Mouse (Mus musculus) myocyte (in vitro differentiated cells): Measurements from ENCODE around the gene Ppp1cb. TPM values are rescaled to one million over a fixed set of nuclear protein-coding genes. Genes with fewer than 3 reads are reported as not detected.
"Not testable (repeated sequence)": the region's sequence is repeated elsewhere in the genome, so short reads cannot be mapped to it uniquely, and the experiment has no call there.

Experiments
- H3K27me3 ChIP-seq: one replicate; pipeline ENCODE4 v1.6.1; 2011; ENCODE audit not compliant: control insufficient read depth, insufficient read depth, insufficient read length
- H3K36me3 ChIP-seq: one replicate; pipeline ENCODE4 v1.6.1; 2011; ENCODE audit not compliant: control insufficient read depth, insufficient read depth
- H3K4me2 ChIP-seq: one replicate; pipeline ENCODE4 v1.6.1; 2011; ENCODE audit warnings: low read depth, control low read depth
- H3K4me3 ChIP-seq: one replicate; pipeline ENCODE4 v1.5.1; 2011; ENCODE audit warnings: mild to moderate bottlenecking, control low read depth, moderate library complexity
- H3K79me2 ChIP-seq: one replicate; pipeline ENCODE4 v1.6.1; 2011; ENCODE audit not compliant: control insufficient read depth, insufficient read depth
- H3ac ChIP-seq: one replicate; pipeline ENCODE4 v1.6.1; 2011; ENCODE audit not compliant: control insufficient read depth, insufficient read length
- CEBPB ChIP-seq: IDR thresholded peaks from 2 replicates; pipeline ENCODE4 v1.6.1; 2011; ENCODE audit warnings: mild to moderate bottlenecking, moderate library complexity; ENCODE audit not compliant: poor library complexity, insufficient read depth, severe bottlenecking
- E2F4 ChIP-seq: IDR thresholded peaks from one replicate; pipeline ENCODE4 v1.6.1; 2011; ENCODE audit warnings: mild to moderate bottlenecking, control low read depth, moderate library complexity; ENCODE audit not compliant: insufficient read depth
- MAX ChIP-seq: IDR thresholded peaks from one replicate; pipeline ENCODE4 v1.6.1; 2011; ENCODE audit warnings: low read depth, mild to moderate bottlenecking, control low read depth
- MYOD1 ChIP-seq, 3 experiments: IDR thresholded peaks; one replicate each; pipeline ENCODE4 v1.6.1; 2011; ENCODE audit warnings: control low read depth in 2 of 3, low read depth in 2 of 3, mild to moderate bottlenecking in 2 of 3, moderate library complexity in 1 of 3; ENCODE audit not compliant: insufficient read length in 2 of 3, control insufficient read depth in 1 of 3
- MYOG ChIP-seq, 3 experiments: IDR thresholded peaks; one replicate each; pipeline ENCODE4 v1.6.1; 2011; ENCODE audit warnings: control low read depth in 2 of 3, low read depth in 2 of 3, mild to moderate bottlenecking in 2 of 3; ENCODE audit not compliant: insufficient read length in 2 of 3, control insufficient read depth in 1 of 3, insufficient read depth in 1 of 3
- POLR2A ChIP-seq: IDR thresholded peaks from one replicate; pipeline ENCODE4 v1.6.1; 2011; ENCODE audit warnings: low read depth, mild to moderate bottlenecking, control low read depth, moderate library complexity; ENCODE audit not compliant: insufficient read length
- POLR2AphosphoS2 ChIP-seq: IDR thresholded peaks from one replicate; pipeline ENCODE4 v1.6.1; 2011; ENCODE audit warnings: low read depth, control low read depth; ENCODE audit not compliant: insufficient read length
- REST ChIP-seq: IDR thresholded peaks from one replicate; pipeline ENCODE4 v1.6.1; 2011; ENCODE audit warnings: mild to moderate bottlenecking, control low read depth, moderate library complexity; ENCODE audit not compliant: insufficient read depth, insufficient read length
- SRF ChIP-seq: IDR thresholded peaks from one replicate; pipeline ENCODE4 v1.6.1; 2011; ENCODE audit warnings: low read depth; ENCODE audit not compliant: control insufficient read depth, insufficient read length
- TCF12 ChIP-seq: IDR thresholded peaks from one replicate; pipeline ENCODE4 v1.6.1; 2011; ENCODE audit warnings: mild to moderate bottlenecking, control low read depth; ENCODE audit not compliant: poor library complexity, insufficient read depth, severe bottlenecking
- TCF3 ChIP-seq: IDR thresholded peaks from one replicate; pipeline ENCODE4 v1.6.1; 2011; ENCODE audit warnings: low read depth, control low read depth; ENCODE audit not compliant: insufficient read length
- USF1 ChIP-seq: IDR thresholded peaks from one replicate; pipeline ENCODE4 v1.6.1; 2011; ENCODE audit warnings: low read depth, mild to moderate bottlenecking, control low read depth, moderate library complexity
- polyA plus RNA-seq: library from polyadenylated mRNA; unstranded; fragments of >200 nt; fragmentation: generic; extraction: Trizol; gene quantifications from one replicate; pipeline ENCODE4 v1.2.1, GENCODE M21; 2012; ENCODE audit warnings: missing spikeins

The Ppp1cb gene
- polyA plus RNA-seq, 1 experiment = 62.5 TPM

- Histone ChIP-seq H3ac (no peak overlapping the region), H3K36me3 (no peaks in the 10 kb centered on the region), H3K79me2 (no peaks in the 10 kb centered on the region), H3K4me3 (no peak overlapping the region), H3K4me2 (peak overlapping the region; percentile 79), H3K27me3 (no peaks in the 10 kb centered on the region)
- TF ChIP-seq SRF (no peak), TCF3 (no peak), USF1 (no peak), POLR2AphosphoS2 (no peak), REST (no peak), POLR2A (no peak), MYOG (IDR thresholded peaks at IDR 0.05; ENCODE audit: control insufficient read depth in 1 of 3, insufficient read depth in 1 of 3, insufficient read length in 2 of 3, low read depth in 2 of 3) (no peak), MAX (no peak), MYOD1 (IDR thresholded peaks at IDR 0.05; ENCODE audit: control insufficient read depth in 1 of 3, insufficient read length in 2 of 3, low read depth in 2 of 3) (no peak), CEBPB (no peak), TCF12 (no peak), E2F4 (no peak)
Observed at GRCm38 (mm10) chr5:32424464-32424863, 34.2 kb upstream of the Ppp1cb start.

- Histone ChIP-seq H3K4me2 (no peak overlapping the region), H3K27me3 (no peaks in the 10 kb centered on the region), H3K79me2 (no peaks in the 10 kb centered on the region), H3K4me3 (no peak overlapping the region), H3K36me3 (no peaks in the 10 kb centered on the region), H3ac (no peak overlapping the region)
- TF ChIP-seq REST (no peak), SRF (no peak), TCF3 (no peak), CEBPB (no peak), E2F4 (no peak), POLR2A (no peak)
Observed at GRCm38 (mm10) chr5:32425485-32426171, 33.0 kb upstream of the Ppp1cb start.

GRCm38 (mm10) chr5:32430399-32430798, 28.2 kb upstream of the Ppp1cb start:
- Histone ChIP-seq H3K27me3 (no peaks in the 10 kb centered on the region), H3K79me2 (no peaks in the 10 kb centered on the region), H3K4me2 (no peak overlapping the region), H3K4me3 (no peak overlapping the region), H3K36me3 (no peaks in the 10 kb centered on the region), H3ac (no peak overlapping the region)
- TF ChIP-seq E2F4 = no peak
- no peak for TF ChIP-seq POLR2AphosphoS2
- no peak for TF ChIP-seq MYOD1 (IDR thresholded peaks at IDR 0.05; ENCODE audit: control insufficient read depth in 1 of 3, insufficient read length in 2 of 3, low read depth in 2 of 3)
- TF ChIP-seq SRF = no peak
- TF ChIP-seq REST = no peak
- TF ChIP-seq MYOG (IDR thresholded peaks at IDR 0.05; ENCODE audit: control insufficient read depth in 1 of 3, insufficient read depth in 1 of 3, insufficient read length in 2 of 3, low read depth in 2 of 3) = no peak
- TF ChIP-seq TCF3 = no peak
- no peak for TF ChIP-seq MAX

GRCm38 (mm10) chr5:32434346-32434745, 24.3 kb upstream of the Ppp1cb start:
- not testable (repeated sequence) for H3K27me3 ChIP-seq, H3K4me3 ChIP-seq, H3K36me3 ChIP-seq, H3K79me2 ChIP-seq, H3K4me2 ChIP-seq, H3ac ChIP-seq

GRCm38 (mm10) chr5:32435612-32436011, 23.0 kb upstream of the Ppp1cb start:
- no peaks in the 10 kb centered on the region for H3K36me3 ChIP-seq
- TF ChIP-seq MYOG (IDR thresholded peaks at IDR 0.05; ENCODE audit: control insufficient read depth in 1 of 3, insufficient read depth in 1 of 3, insufficient read length in 2 of 3, low read depth in 2 of 3) (no peak), SRF (no peak), E2F4 (no peak), POLR2A (no peak), CEBPB (no peak), USF1 (no peak), MAX (no peak), MYOD1 (IDR thresholded peaks at IDR 0.05; ENCODE audit: control insufficient read depth in 1 of 3, insufficient read length in 2 of 3, low read depth in 2 of 3) (no peak), TCF12 (no peak), TCF3 (no peak), REST (no peak), POLR2AphosphoS2 (no peak)
- no peak overlapping the region for H3ac ChIP-seq
- H3K4me2 ChIP-seq = no peak overlapping the region
- H3K4me3 ChIP-seq = no peak overlapping the region
- H3K79me2 ChIP-seq = no peaks in the 10 kb centered on the region
- H3K27me3 ChIP-seq = no peaks in the 10 kb centered on the region
